Mouse (Mus musculus) heart, postnatal 25 days (tissue): Measurements from ENCODE around the gene Clic5. TPM values are rescaled to one million over a fixed set of nuclear protein-coding genes. Genes with fewer than 3 reads are reported as not detected.

Experiments used
- DNase-seq: peaks from one replicate; pipeline ENCODE4 v3.0.0; 2022; ENCODE audit warnings: low spot score
- intact Hi-C: fragments of 180-260 bp; cut with DNase I; formaldehyde crosslinking; loops from one replicate; pipeline ENCODE4 v1.15.1; 2025
- total RNA-seq, 2 experiments: library from RNA; stranded (reverse); gene quantifications; 2 replicates each; pipeline ENCODE4 v1.2.3; 2021

Gene Clic5
- total RNA-seq, 2 experiments from 2014 or later: 114 to 142 TPM

DNA sequence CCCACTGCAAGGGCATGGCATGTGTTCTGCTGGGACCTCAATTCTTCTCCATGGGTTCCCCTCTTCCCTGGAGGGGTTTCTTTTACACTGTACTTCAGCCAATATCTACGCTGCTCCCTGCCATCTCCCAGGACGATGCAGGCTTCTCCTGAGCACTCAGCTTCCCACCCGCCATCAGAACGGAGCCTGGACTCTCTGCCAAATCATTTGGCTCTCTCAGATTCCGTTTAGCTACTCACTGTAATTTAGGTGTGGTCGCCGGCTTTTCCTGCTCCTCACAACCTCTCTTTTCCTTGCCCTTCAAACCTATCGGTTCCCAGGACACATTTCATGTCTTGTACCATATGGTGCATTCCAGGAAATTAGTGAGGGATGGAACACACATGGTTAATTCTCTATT, 66.3 kb downstream of the Clic5 start:
- intact Hi-C loops: loop anchor here (5.0 to 10.0 kb wide), 2 partner anchors 177 to 370 kb away; partner anchors contain the start of gene Enpp5
- no peak for DNase-seq

GRCm38 (mm10) chr17:44256583-44256982, 68.2 kb downstream of the Clic5 start:
- peak; percentile 38 for DNase-seq
- intact Hi-C loops: loop anchor here (1.0 to 10.0 kb wide), 3 partner anchors 68 to 372 kb away; partner anchors contain the start of genes Clic5 and Enpp5

- DNase-seq: no peak
- intact Hi-C loops: loop anchor here (5.0 to 10.0 kb wide), 2 partner anchors 182 to 374 kb away; partner anchors contain the start of gene Enpp5
Observed at GRCm38 (mm10) chr17:44259245-44259644, 70.9 kb downstream of the Clic5 start.

- DNase-seq: no peak
- intact Hi-C loops: loop anchor here (5.0 to 10.0 kb wide), 4 partner anchors 193 to 1111 kb away; no protein-coding TSS in a partner anchor
Observed at GRCm38 (mm10) chr17:44261594-44262202, 73.3 kb downstream of the Clic5 start.

GRCm38 (mm10) chr17:44270043-44270442, 81.7 kb downstream of the Clic5 start:
- DNase-seq: no peak
- intact Hi-C loops: no loop called here

DNA sequence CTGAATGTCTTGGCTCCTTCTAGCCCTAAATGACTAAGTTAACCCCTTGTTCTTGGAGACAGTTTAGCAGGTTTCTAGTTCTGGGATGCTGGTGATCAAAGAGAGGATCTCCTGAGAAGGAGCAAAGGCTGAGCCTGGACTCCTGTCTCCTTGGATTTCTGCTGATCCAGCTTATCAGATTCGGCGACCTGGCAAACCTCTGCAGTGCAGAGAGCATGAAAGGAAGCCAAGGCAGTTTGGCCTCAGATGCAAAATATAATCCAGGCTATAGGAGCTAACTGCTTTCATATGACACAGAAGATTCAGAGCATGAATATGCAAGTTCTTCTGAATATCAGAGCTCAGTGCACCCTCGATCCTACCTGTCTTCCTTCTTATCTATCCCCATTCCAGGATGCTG, 83.0 kb downstream of the Clic5 start:
- intact Hi-C loops: no loop called here
- no peak for DNase-seq

GRCm38 (mm10) chr17:44274804-44275203, 86.4 kb downstream of the Clic5 start:
- DNase-seq: no peak
- intact Hi-C loops: no loop called here

DNA sequence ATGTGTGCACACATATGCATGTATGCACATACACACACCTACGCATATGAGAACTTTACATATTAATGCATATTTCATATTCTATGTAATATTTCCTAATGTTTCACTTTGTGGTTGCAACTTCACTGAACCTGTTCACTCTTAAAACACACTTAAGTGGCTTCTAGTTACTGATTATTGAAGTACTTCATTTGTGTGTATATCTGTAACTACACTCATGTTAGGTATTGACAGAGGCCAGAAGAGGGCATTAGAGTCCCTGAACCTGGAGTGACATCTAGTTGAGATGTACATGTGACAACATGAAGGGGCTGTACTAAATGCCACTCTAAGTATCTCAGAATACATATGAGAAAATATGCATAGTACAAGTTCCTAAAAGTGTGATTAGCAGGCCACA, 99.9 kb downstream of the Clic5 start:
- DNase-seq: no peak
- intact Hi-C loops: no loop called here

DNA sequence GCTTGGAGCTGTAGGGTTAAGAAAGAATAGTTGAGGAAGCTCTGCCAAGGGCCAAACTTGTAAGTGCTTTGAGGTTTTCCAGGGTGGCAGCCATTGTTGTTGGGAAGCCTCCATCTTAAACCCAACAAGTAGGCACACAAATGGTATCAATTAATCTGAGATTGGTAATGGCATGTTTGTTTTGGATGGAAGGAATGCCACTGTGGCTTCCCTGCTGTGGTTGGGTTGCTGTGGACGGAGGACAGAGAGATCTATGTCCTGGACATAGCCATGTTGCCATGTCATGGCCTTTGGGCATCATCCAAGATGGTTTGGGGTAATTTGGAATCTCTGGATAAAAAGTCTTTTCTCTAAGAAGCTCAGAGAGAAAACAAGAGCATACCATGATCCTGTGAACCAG, 108.8 kb downstream of the Clic5 start:
- DNase-seq: no peak
- intact Hi-C loops: no loop called here

DNA sequence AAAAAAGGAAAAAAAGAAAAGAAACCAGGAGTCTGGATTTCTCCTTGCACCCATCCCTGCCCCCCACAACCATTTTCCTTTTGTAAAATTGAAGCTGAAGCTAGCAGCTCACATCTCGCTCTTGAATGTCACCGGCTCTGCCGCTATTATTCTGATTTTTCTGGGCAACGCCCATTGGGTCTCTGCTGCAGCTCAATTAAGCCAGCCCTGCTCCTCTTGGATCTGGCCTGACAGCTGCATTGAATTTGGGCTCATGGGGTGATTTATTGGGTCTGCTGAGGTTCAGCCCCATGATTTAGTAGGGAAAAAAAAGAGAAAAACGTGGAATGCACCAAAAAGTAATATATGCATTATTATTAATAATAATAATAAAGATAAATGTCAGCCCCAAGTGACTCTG, 111.9 kb downstream of the Clic5 start:
- intact Hi-C loops: no loop called here

GRCm38 (mm10) chr17:44300723-44301122, 112.3 kb downstream of the Clic5 start:
- DNase-seq: no peak
- intact Hi-C loops: no loop called here

More for the DNA sequence above, 111.9 kb downstream of the Clic5 start:
- no peak for DNase-seq

DNA sequence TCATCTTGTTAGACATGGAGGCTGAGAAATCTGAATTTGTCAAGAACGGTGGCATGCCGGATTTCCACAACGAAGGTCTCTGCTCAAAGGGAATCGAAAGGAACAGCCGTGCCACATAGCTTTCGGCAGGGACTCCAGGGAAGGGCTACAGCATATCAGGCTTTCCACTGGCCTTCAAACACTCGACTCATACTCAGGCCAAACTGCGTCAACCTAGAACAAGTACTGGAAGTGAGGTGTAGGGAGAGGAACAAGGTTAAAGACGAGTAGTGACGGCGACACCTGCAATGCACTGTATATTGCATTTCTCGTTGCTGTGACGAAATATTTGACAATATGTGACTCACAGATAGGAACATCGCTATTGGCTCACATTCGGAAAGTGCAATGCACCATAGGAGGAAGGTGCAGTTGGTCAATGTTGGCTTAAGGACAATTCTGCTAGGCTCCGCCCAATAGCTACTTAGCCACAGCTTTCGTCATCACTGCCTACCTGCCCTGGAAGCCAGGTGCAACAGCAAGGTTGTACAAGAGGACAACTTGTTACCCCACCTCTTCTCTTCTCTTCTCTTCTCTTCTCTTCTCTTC, 112.9 kb downstream of the Clic5 start:
- no peak for DNase-seq
- intact Hi-C loops: no loop called here

GRCm38 (mm10) chr17:44304076-44304475, 115.7 kb downstream of the Clic5 start:
- intact Hi-C loops: no loop called here
- no peak for DNase-seq

- DNase-seq: no peak
- intact Hi-C loops: no loop called here
Observed at GRCm38 (mm10) chr17:44309914-44310622, 121.7 kb downstream of the Clic5 start.

- DNase-seq: no peak
- intact Hi-C loops: no loop called here
Observed at GRCm38 (mm10) chr17:44325314-44325713, 136.9 kb downstream of the Clic5 start.

DNA sequence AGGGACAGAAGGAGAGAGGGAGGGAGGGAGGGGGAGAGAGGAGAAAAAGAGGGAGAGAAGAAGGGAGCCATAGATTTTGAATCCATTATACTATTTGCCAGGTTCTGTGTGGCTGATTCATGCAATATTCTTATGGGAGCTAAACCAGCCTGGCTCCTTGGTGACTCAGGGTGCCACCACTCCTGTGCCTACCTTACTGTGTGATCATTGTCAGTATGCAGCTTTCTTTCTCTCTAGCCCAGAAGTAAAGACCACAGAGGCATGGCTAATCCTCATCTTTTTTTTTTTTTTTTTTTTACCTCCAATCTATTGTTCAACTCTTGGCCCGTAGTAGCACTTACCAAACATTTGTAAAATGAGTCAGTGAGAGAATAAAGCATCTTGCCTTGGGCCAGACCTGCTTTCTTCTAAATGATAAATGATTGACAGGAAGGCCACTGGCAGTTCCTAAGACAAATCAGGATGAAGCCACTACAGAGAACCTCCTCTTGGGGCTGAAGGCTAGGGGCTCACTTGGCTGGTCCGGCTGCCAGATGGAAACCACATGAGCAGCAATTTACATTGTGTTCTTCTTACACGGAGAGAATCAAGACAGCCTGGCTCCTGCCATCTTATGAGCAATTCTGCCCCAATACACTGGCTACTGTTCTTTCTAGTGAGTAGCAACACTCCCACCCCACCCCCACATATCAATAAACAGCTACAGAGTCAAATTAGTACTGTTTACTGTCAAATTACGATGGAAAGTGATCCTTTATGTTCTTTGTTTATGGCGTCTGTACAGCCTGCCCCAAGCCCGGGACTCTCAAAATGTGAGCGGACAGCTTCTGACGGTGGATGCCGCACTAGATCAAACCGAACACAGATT, 139.1 kb downstream of the Clic5 start:
- intact Hi-C loops: no loop called here
- DNase-seq: no peak

DNA sequence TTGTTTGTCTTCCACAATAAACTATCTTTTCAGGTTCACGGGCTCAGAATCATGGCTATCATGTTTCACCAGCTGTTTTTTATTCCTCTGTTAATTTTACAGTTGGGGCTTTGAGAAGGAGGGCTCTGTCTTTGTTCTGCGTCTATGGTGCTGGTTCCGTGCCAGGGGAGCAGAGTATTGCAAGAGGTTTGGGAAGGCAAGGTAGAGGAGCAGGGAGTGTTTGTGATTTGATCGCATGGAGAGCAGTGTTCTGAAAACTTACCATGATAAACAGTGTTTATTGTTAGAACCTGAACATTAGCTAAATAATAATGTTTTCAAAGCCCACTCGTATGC, 139.7 kb downstream of the Clic5 start:
- DNase-seq: no peak
- intact Hi-C loops: no loop called here
